Mouse (Mus musculus) stomach, postnatal 0 days (tissue): Measurements from ENCODE around the gene Nfkb2. TPM values are rescaled to one million over a fixed set of nuclear protein-coding genes. Genes with fewer than 3 reads are reported as not detected.

Experiments
- ATAC-seq: fragments of 200-750 bp; cut with Nextera tagmentation; 2 replicates; pipeline ENCODE4 v1.8.0; 2017; ENCODE audit not compliant: low FRiP score, low TSS enrichment
- DNase-seq: peaks from one replicate; pipeline ENCODE4 v3.0.0-alpha.2; 2016; ENCODE audit warnings: low spot score
- H3K27ac ChIP-seq: fragments of 300-500 bp; sonication (generic); replicated peaks from 2 replicates; pipeline ENCODE4 v1.5.1; 2014; ENCODE audit warnings: mild to moderate bottlenecking, control low read depth
- H3K27me3 ChIP-seq: fragments of 300-500 bp; sonication (generic); 2 replicates; pipeline ENCODE4 v1.6.1; 2014; ENCODE audit warnings: low read length; ENCODE audit not compliant: control insufficient read depth, insufficient read depth
- H3K36me3 ChIP-seq: fragments of 300-500 bp; sonication (generic); 2 replicates; pipeline ENCODE4 v1.6.1; 2014; ENCODE audit warnings: low read length, mixed read lengths; ENCODE audit not compliant: control insufficient read depth, insufficient read depth
- H3K4me1 ChIP-seq: fragments of 300-500 bp; sonication (generic); replicated peaks from 2 replicates; pipeline ENCODE4 v1.6.1; 2014; ENCODE audit warnings: antibody characterized with exemption; ENCODE audit not compliant: control insufficient read depth, insufficient read depth
- H3K4me2 ChIP-seq: fragments of 300-500 bp; sonication (generic); replicated peaks from 2 replicates; pipeline ENCODE4 v1.6.1; 2014; ENCODE audit warnings: low read depth, mild to moderate bottlenecking, control low read depth, moderate library complexity
- H3K4me3 ChIP-seq: fragments of 300-500 bp; sonication (generic); 2 replicates; pipeline ENCODE4 v1.5.1; 2014; ENCODE audit warnings: low read depth, low read length, control low read depth
- H3K9ac ChIP-seq: fragments of 300-500 bp; sonication (generic); 2 replicates; pipeline ENCODE4 v1.6.1; 2014; ENCODE audit warnings: mild to moderate bottlenecking, low read length, control low read depth, mixed read lengths
- H3K9me3 ChIP-seq: fragments of 300-500 bp; sonication (generic); 2 replicates; pipeline ENCODE4 v1.6.1; 2016; ENCODE audit warnings: low read length; ENCODE audit not compliant: control insufficient read depth
- CTCF ChIP-seq: IDR thresholded peaks from 2 replicates; pipeline ENCODE4 v1.5.1; 2016; ENCODE audit warnings: antibody characterized with exemption, low read depth, mild to moderate bottlenecking, moderate library complexity
- EP300 ChIP-seq: optimal IDR thresholded peaks from 2 replicates; pipeline ENCODE3; 2016; ENCODE audit warnings: antibody characterized with exemption
- WGBS: fragments of 180-500 bp; shearing (Covaris S2); extraction: QIAGEN DNeasy Blood & Tissue Kit; methylation state at CpG from one replicate; pipeline ENCODE4 v1.1.7; 2014; 5-methylcytosine and 5-hydroxymethylcytosine counted together
- polyA plus RNA-seq: library from polyadenylated mRNA; unstranded; fragments of >200 nt; fragmentation: Nextera tagmentation; extraction: Ambion mirVana; gene quantifications from 2 replicates; pipeline ENCODE4 v1.2.1, GENCODE M21; 2015

Nfkb2 gene
- polyA plus RNA-seq, 1 experiment from 2014 or later, result 11.4 TPM

- Histone ChIP-seq H3K4me2 (peak within 1 kb of the TSS; percentile 81), H3K9ac (peak within 1 kb of the TSS; percentile 73), H3K27ac (peak within 1 kb of the TSS; percentile 50), H3K36me3 (no peaks in the 10 kb centered on the region), H3K4me1 (0 out of 2 replicates have a peak, but pooled peaks cover 2% of the 10 kb centered on the region), H3K9me3 (no peaks in the 10 kb centered on the region), H3K4me3 (peak within 1 kb of the TSS; percentile 73), H3K27me3 (no peaks in the 10 kb centered on the region)
- DNase-seq (peak; percentile 96), ATAC-seq (peak; percentile 87)
- under 1% methylated on average over 31 of the region's 31 CpGs for WGBS
- TF ChIP-seq EP300, result peak; percentile 67
- peak; percentile 80 for TF ChIP-seq CTCF
Measured at GRCm38 (mm10) chr19:46338331-46338936, 34.3 kb downstream of the Nfkb2 start, which contains the start of gene Cuedc2. Cuedc2 (minus strand) TSS chr19:46338702.

- no peak for TF ChIP-seq CTCF
- no peak for TF ChIP-seq EP300
- WGBS, result 37% methylated on average over 6 of the region's 6 CpGs
- no peaks in the 10 kb centered on the region for H3K9me3 ChIP-seq
- ATAC-seq, result no peak; the same call in 1 of the 2 replicates
- peak overlapping the region; percentile 38; the same call in 1 of the 2 replicates for H3K9ac ChIP-seq
- H3K27me3 ChIP-seq, result no peaks in the 10 kb centered on the region
- peak overlapping the region; percentile 73 for H3K4me3 ChIP-seq
- DNase-seq, result no peak
- 0 out of 2 replicates have a peak, but pooled peaks cover 2% of the 10 kb centered on the region for H3K4me1 ChIP-seq
- no peaks in the 10 kb centered on the region for H3K36me3 ChIP-seq
- H3K27ac ChIP-seq, result peak overlapping the region; percentile 49
- peak overlapping the region; percentile 81 for H3K4me2 ChIP-seq
Measured at GRCm38 (mm10) chr19:46338942-46339286, 34.8 kb downstream of the Nfkb2 start.

GRCm38 (mm10) chr19:46339287-46339971 is 35.3 kb downstream of the Nfkb2 start:
- Histone ChIP-seq H3K27me3 (no peaks in the 10 kb centered on the region), H3K9ac (no peak overlapping the region), H3K4me3 (no peak overlapping the region), H3K9me3 (no peaks in the 10 kb centered on the region), H3K27ac (peak overlapping the region; percentile 49), H3K4me1 (0 out of 2 replicates have a peak, but pooled peaks cover 2% of the 10 kb centered on the region), H3K4me2 (no peak overlapping the region), H3K36me3 (no peaks in the 10 kb centered on the region)
- WGBS, result 65% methylated on average over 6 of the region's 7 CpGs
- ATAC-seq, result 0 out of 2 replicates have a peak, but pooled peaks have one; percentile 10
- peak; percentile 13 for DNase-seq
- TF ChIP-seq EP300 (no peak), CTCF (no peak)

- Histone ChIP-seq H3K27ac (no peak overlapping the region), H3K4me1 (peaks cover 4% of the 10 kb centered on the region; the same call in 1 of the 2 replicates), H3K4me2 (no peak overlapping the region), H3K27me3 (no peaks in the 10 kb centered on the region), H3K9ac (no peak overlapping the region), H3K9me3 (no peaks in the 10 kb centered on the region), H3K4me3 (no peak overlapping the region), H3K36me3 (no peaks in the 10 kb centered on the region)
- DNase-seq (no peak), ATAC-seq (no peak; the same call in 1 of the 2 replicates)
- no peak for TF ChIP-seq CTCF
- no peak for TF ChIP-seq EP300
- 22% methylated on average over 7 of the region's 7 CpGs for WGBS
Measured at GRCm38 (mm10) chr19:46344710-46345419, 40.7 kb downstream of the Nfkb2 start.

- Histone ChIP-seq H3K9ac (no peak overlapping the region), H3K27ac (no peak overlapping the region), H3K9me3 (no peaks in the 10 kb centered on the region), H3K4me2 (no peak overlapping the region), H3K4me3 (no peak overlapping the region), H3K27me3 (no peaks in the 10 kb centered on the region), H3K36me3 (no peaks in the 10 kb centered on the region), H3K4me1 (peaks cover 4% of the 10 kb centered on the region; the same call in 1 of the 2 replicates)
- WGBS, result 96% methylated on average over 1 of the region's 1 CpGs
- DNase-seq (no peak), ATAC-seq (no peak)
- TF ChIP-seq CTCF, result no peak
- TF ChIP-seq EP300, result no peak
Measured at GRCm38 (mm10) chr19:46347146-46347545, 43.0 kb downstream of the Nfkb2 start.
